Mouse (Mus musculus) ES-E14 (cell line): Measurements from ENCODE around the gene Car10. TPM values are rescaled to one million over a fixed set of nuclear protein-coding genes. Genes with fewer than 3 reads are reported as not detected.

Experiments used
- DNase-seq: peaks from one replicate; pipeline ENCODE4 v3.0.0-alpha.2; 2013; ENCODE audit warnings: low read depth, low spot score
- H3K27ac ChIP-seq: 2 replicates; pipeline ENCODE4 v1.5.1; 2012; ENCODE audit warnings: low read depth, mild to moderate bottlenecking, low read length, moderate library complexity, mixed read lengths; ENCODE audit not compliant: poor library complexity, insufficient read depth, severe bottlenecking
- H3K36me3 ChIP-seq: 2 replicates; pipeline ENCODE4 v1.6.1; 2012; ENCODE audit warnings: mild to moderate bottlenecking, low read length, moderate library complexity, mixed read lengths; ENCODE audit not compliant: control insufficient read depth, poor library complexity, insufficient read depth, severe bottlenecking
- H3K4me1 ChIP-seq, 2 experiments: fragments of 150-350 bp in 1 of 2; sonication (generic) in 1 of 2; 2 replicates each; pipeline ENCODE4 v1.6.1; 2012; ENCODE audit warnings: low read length in 2 of 2, mild to moderate bottlenecking in 1 of 2, mixed read lengths in 1 of 2; ENCODE audit not compliant: control insufficient read depth in 2 of 2, insufficient read depth in 2 of 2, poor library complexity in 1 of 2
- H3K4me3 ChIP-seq, 2 experiments: fragments of 150-350 bp in 1 of 2; sonication (generic) in 1 of 2; 2 replicates each; pipeline ENCODE4 v1.5.1; 2012; ENCODE audit warnings: low read length in 2 of 2, low read depth in 1 of 2, mild to moderate bottlenecking in 1 of 2, mixed read lengths in 1 of 2; ENCODE audit not compliant: insufficient read depth in 1 of 2, poor library complexity in 1 of 2, severe bottlenecking in 1 of 2
- H3K9ac ChIP-seq: 2 replicates; pipeline ENCODE4 v1.6.1; 2012; ENCODE audit warnings: low read depth, mild to moderate bottlenecking, low read length, mixed read lengths; ENCODE audit not compliant: poor library complexity, insufficient read depth, severe bottlenecking
- H3K9me3 ChIP-seq: fragments of 150-350 bp; sonication (generic); 2 replicates; pipeline ENCODE4 v1.6.1; 2012; ENCODE audit warnings: low read depth, mild to moderate bottlenecking, low read length; ENCODE audit not compliant: control insufficient read depth, insufficient read depth
- CHD2 ChIP-seq: IDR thresholded peaks from 2 replicates; pipeline ENCODE4 v1.6.1; 2014; ENCODE audit warnings: mild to moderate bottlenecking, low read depth, low read length, inconsistent platforms
- HCFC1 ChIP-seq: IDR thresholded peaks from 2 replicates; pipeline ENCODE4 v1.6.1; 2012; ENCODE audit warnings: low read length, inconsistent platforms, borderline replicate concordance; ENCODE audit not compliant: insufficient read depth
- MAFK ChIP-seq: IDR thresholded peaks from 2 replicates; pipeline ENCODE4 v1.6.1; 2014; ENCODE audit warnings: mild to moderate bottlenecking, low read depth, low read length, inconsistent platforms; ENCODE audit not compliant: insufficient read depth
- ZC3H11A ChIP-seq: IDR thresholded peaks from 2 replicates; pipeline ENCODE4 v1.6.1; 2012; ENCODE audit warnings: low read depth, mild to moderate bottlenecking, inconsistent platforms, low read length, borderline replicate concordance
- ZNF384 ChIP-seq: IDR thresholded peaks from 2 replicates; pipeline ENCODE4 v1.6.1; 2012; ENCODE audit warnings: low read depth, low read length, inconsistent platforms
- in situ Hi-C, 2 experiments: fragments of 600-800 bp; cut with MboI; formaldehyde crosslinking; loops; one replicate each; pipeline ENCODE4 v1.15.1; 2025; ENCODE audit warnings: low sequenced_read_pairs in 2 of 2, inconsistent platforms in 1 of 2; ENCODE audit not compliant: unreplicated experiment in 2 of 2
- total RNA-seq: library from RNA; depleted of rRNA; stranded (reverse); fragments of 300-350 nt; gene quantifications from 2 replicates; pipeline ENCODE4 v1.2.3, GENCODE M21; 2012

Gene Car10
- total RNA-seq, 1 experiment = not detected

DNA sequence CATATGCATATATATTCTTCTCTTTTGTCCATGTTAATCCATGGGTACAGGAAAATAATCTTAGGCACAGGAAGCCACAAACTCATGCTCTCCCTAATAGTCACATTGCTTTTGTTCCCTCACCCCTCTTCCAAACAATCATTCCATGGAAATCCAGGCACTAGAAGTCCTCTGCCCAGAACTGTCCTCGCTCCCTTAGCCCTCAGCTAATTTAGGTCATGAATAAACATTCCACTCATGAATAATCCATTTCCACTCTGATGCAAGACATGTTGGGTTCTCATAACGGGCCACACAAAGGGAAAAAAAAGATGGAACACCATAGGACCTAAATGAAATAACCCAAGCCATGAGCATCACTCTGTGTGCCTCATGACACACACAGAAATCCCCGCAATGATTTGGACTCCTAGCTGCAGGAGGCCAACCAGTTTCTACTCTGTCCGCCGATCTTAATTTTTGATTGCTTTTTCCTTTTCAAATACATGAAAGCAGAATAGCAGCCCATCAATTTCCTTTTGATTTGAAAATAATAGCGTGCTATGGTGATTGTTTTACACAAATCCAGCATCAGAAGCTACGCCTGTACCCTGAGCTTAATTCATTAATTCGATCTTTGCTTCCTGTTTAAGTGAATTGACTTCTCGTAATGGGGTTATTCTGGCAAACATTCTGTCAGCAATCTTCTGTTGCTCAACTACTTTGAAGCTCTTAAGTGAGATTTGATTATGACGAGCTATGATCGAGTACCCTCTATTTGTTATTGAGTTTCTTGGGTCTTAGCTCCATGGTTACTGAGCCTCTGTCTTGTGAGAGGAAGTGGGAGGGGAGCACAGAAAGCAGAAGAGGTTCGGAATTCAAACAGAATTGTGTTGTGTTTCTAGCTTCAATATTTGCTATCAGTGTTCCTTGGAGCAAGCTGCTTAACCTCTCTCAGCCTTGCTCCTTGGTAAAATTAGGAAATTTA is 350.7 kb downstream of the Car10 start:
- in situ Hi-C loops = no loop called here
- H3K36me3 ChIP-seq = no peaks in the 10 kb centered on the region
- no peaks in the 10 kb centered on the region for H3K4me1 ChIP-seq
- TF ChIP-seq ZNF384 (no peak), HCFC1 (no peak), MAFK (no peak), CHD2 (no peak), ZC3H11A (no peak)
- H3K9me3 ChIP-seq = no peaks in the 10 kb centered on the region
- H3K27ac ChIP-seq = no peak overlapping the region
- no peak overlapping the region for H3K9ac ChIP-seq
- no peak for DNase-seq
- no peak overlapping the region for H3K4me3 ChIP-seq

DNA sequence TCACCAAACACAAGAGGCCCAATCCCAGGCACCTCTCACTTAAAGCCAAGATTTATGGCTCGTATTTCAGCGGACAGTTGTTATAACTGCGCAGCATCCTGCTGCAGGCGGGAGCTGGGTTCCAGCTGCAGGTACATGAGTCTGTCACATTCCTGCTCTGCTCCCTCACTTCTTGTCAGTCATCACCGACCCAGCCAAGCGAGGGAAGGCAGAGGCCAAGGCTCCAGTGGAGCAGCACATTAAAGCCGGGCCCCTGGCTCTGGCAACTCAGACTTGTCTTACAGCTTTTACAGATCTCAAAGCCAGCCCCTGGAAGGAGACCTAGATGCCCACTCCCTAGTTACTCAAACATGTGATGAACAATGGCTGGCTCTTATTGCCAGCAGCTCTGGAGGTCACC is 352.7 kb downstream of the Car10 start:
- Histone ChIP-seq H3K4me3 (no peak overlapping the region), H3K4me1 (no peaks in the 10 kb centered on the region), H3K36me3 (no peaks in the 10 kb centered on the region), H3K9me3 (no peaks in the 10 kb centered on the region), H3K9ac (no peak overlapping the region), H3K27ac (no peak overlapping the region)
- TF ChIP-seq MAFK (no peak), ZC3H11A (no peak), HCFC1 (no peak), ZNF384 (no peak)
- DNase-seq = no peak
- in situ Hi-C loops = no loop called here

DNA sequence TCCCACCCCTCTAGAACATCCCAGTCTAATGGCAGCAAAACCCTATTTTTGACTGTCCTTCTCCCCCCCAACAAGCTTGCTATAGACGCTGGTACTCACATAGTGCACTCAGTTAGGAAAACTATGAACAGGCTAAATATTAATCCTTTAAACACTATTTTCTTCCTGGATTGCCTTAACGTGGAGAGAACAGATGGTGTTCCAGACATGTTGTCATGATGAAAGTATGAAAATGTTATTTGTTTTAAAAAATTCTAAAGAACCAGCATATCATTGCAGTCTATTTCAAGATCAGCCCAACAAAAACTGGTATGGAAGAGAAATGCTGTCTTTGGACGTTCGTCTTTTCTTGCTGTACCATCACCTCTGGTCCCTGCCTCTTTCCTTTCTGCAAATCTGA is 368.4 kb downstream of the Car10 start:
- TF ChIP-seq HCFC1 = no peak
- TF ChIP-seq CHD2 = no peak
- no peak for TF ChIP-seq ZC3H11A
- TF ChIP-seq ZNF384 = no peak
- no peak for TF ChIP-seq MAFK
- in situ Hi-C loops = no loop called here

DNA sequence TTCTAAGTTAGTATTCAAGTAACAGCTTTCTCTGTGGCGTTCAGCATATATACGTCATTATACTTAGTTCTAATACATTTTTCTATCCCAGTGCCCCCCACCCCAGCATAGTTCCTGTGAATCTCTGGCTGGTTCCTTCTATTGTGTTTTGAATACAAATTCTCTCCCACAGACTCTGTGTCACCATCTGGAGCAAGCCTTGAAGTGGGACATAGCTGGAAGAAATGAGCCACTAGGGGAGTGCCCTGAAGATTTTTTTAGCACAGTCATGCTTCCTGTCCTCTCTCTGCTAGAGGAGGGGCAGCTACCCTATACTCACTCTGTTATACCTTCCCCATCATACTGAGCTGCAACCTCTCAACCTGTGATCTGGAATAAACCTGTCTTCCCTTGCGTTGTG is 369.9 kb downstream of the Car10 start:
- no peak overlapping the region for H3K4me3 ChIP-seq
- H3K27ac ChIP-seq = no peak overlapping the region
- H3K36me3 ChIP-seq = no peaks in the 10 kb centered on the region
- H3K4me1 ChIP-seq = no peaks in the 10 kb centered on the region
- no peaks in the 10 kb centered on the region for H3K9me3 ChIP-seq
- DNase-seq = no peak
- in situ Hi-C loops = no loop called here
- H3K9ac ChIP-seq = no peak overlapping the region
- TF ChIP-seq ZNF384 (no peak), HCFC1 (no peak)

More for the DNA sequence above, 368.4 kb downstream of the Car10 start:
- H3K4me1 ChIP-seq = no peaks in the 10 kb centered on the region
- H3K9me3 ChIP-seq = no peaks in the 10 kb centered on the region
- no peaks in the 10 kb centered on the region for H3K36me3 ChIP-seq
- no peak overlapping the region for H3K9ac ChIP-seq
- no peak overlapping the region for H3K4me3 ChIP-seq
- no peak overlapping the region for H3K27ac ChIP-seq
- no peak for DNase-seq

DNA sequence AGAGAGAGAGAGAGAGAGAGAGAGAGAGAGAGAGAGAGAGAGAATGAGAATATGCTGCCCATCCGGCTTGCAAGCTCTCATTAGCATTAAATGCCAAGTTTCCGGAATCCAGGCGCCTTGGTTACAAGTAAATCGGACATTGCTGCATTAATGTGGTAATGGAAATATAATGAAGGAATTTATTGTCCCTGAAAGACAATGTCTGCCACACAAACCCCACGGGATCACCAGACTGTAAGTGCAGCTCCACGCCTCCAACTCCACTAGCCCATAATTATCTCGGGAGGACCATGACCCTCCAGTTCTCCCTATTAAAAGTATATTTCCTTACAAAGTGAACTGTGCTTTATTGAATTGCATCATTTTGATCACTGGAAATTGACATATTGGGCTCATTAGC is 372.9 kb downstream of the Car10 start:
- H3K9me3 ChIP-seq = no peaks in the 10 kb centered on the region
- DNase-seq = no peak
- no peaks in the 10 kb centered on the region for H3K4me1 ChIP-seq
- H3K4me3 ChIP-seq = no peak overlapping the region
- in situ Hi-C loops = no loop called here
- H3K9ac ChIP-seq = no peak overlapping the region
- TF ChIP-seq MAFK = no peak
- no peak for TF ChIP-seq ZC3H11A
- TF ChIP-seq HCFC1 = no peak
- TF ChIP-seq ZNF384 = no peak
- TF ChIP-seq CHD2 = no peak
- H3K27ac ChIP-seq = no peak overlapping the region
- H3K36me3 ChIP-seq = no peaks in the 10 kb centered on the region
